Mouse (Mus musculus) CH12.LX (cell line): ENCODE measurements around the gene Ear1.
"Not testable (repeated sequence)": the region's sequence is repeated elsewhere in the genome, so short reads cannot be mapped to it uniquely, and the experiment has no call there.

Source experiments
- E2F4 ChIP-seq: IDR thresholded peaks from 2 replicates; pipeline ENCODE4 v1.6.1; 2011; ENCODE audit warnings: low read depth, low read length, improper control_type of control experiment; ENCODE audit not compliant: insufficient replicate concordance
- ELF1 ChIP-seq: IDR thresholded peaks from 2 replicates; pipeline ENCODE4 v1.6.1; 2014; ENCODE audit warnings: low read depth, mild to moderate bottlenecking, inconsistent platforms, low read length, improper control_type of control experiment
- NRF1 ChIP-seq: IDR thresholded peaks from 2 replicates; pipeline ENCODE4 v1.6.1; 2014; ENCODE audit warnings: low read depth, mild to moderate bottlenecking, inconsistent platforms, low read length, improper control_type of control experiment, moderate library complexity
- POLR2A ChIP-seq: IDR thresholded peaks from 2 replicates; pipeline ENCODE4 v1.6.1; 2011; ENCODE audit warnings: low read depth, mild to moderate bottlenecking, improper control_type of control experiment, low read length
- USF2 ChIP-seq: conservative IDR thresholded peaks from 2 replicates; pipeline ENCODE4 v1.6.1; 2011; ENCODE audit warnings: low read depth, low read length, improper control_type of control experiment

GRCm38 (mm10) chr14:43835366-43835765 is 40.0 kb downstream of the Ear1 start:
- not testable (repeated sequence) for TF ChIP-seq E2F4, ELF1, NRF1, POLR2A, USF2
